Mouse (Mus musculus) kidney, embryonic 16.5 days (tissue): ENCODE measurements around the gene Rars2. TPM values are rescaled to one million over a fixed set of nuclear protein-coding genes. Genes with fewer than 3 reads are reported as not detected.

Source experiments
- polyA plus RNA-seq: library from polyadenylated mRNA; unstranded; fragments of >200 nt; fragmentation: Nextera tagmentation; extraction: Ambion mirVana; gene quantifications from 2 replicates; pipeline ENCODE4 v1.2.1, GENCODE M21; 2015

Gene Rars2
- polyA plus RNA-seq, 1 experiment from 2014 or later = 74.3 TPM

Other genes starting within 250 kb of the Rars2 start
- 25.4 and 36.1 TPM in 2 replicates for gene Akirin2, start 64.0 kb upstream of the Rars2 start, polyA plus RNA-seq
- 90.7 and 91.0 TPM in 2 replicates for gene Orc3, start within 50 bp of the Rars2 start, polyA plus RNA-seq
- gene Slc35a1, start 72.5 kb downstream of the Rars2 start, polyA plus RNA-seq = 76.3 and 81.1 TPM in 2 replicates
- 1.5 and 1.7 TPM in 2 replicates for gene Cfap206, start 115.2 kb downstream of the Rars2 start, polyA plus RNA-seq
- not detected in 2 replicates for gene Gm136, start 141.3 kb downstream of the Rars2 start, polyA plus RNA-seq
- gene Smim8, start 163.5 kb downstream of the Rars2 start, polyA plus RNA-seq = 44.0 and 44.4 TPM in 2 replicates